Mouse (Mus musculus): Measurements from ENCODE around the gene Gm6525. TPM values are rescaled to one million over a fixed set of nuclear protein-coding genes. Genes with fewer than 3 reads are reported as not detected.

Gene Gm6525
- polyA plus RNA-seq, 1 experiment from 2014 or later = not detected

- H3K27ac ChIP-seq (ENCODE audit: poor library complexity, severe bottlenecking) = no peak overlapping the region
- no peak overlapping the region for H3K4me3 ChIP-seq
- WGBS = 63% methylated on average over 8 of the region's 8 CpGs
- 0 out of 2 replicates have a peak, but pooled peaks cover 10% of the 10 kb centered on the region for H3K36me3 ChIP-seq
- H3K9ac ChIP-seq = no peak overlapping the region
- no peak for ATAC-seq (ENCODE audit: insufficient number of reproducible peaks, low FRiP score)
- H3K27me3 ChIP-seq (replicated peaks) = no peaks in the 10 kb centered on the region
- no peaks in the 10 kb centered on the region for H3K4me1 ChIP-seq (replicated peaks)
- no peaks in the 10 kb centered on the region for H3K9me3 ChIP-seq (replicated peaks)
- no peak overlapping the region for H3K4me2 ChIP-seq
These were observed 4.4 kb upstream of the Gm6525 start for GRCm38 (mm10) chr3:84169393-84170005.

GRCm38 (mm10) chr3:84172406-84172805, 1.5 kb upstream of the Gm6525 start:
- no peak overlapping the region for H3K4me2 ChIP-seq
- no peaks in the 10 kb centered on the region for H3K9me3 ChIP-seq (replicated peaks)
- no peak overlapping the region for H3K9ac ChIP-seq
- no peaks in the 10 kb centered on the region for H3K4me1 ChIP-seq (replicated peaks)
- H3K36me3 ChIP-seq = peaks cover 5% of the 10 kb centered on the region; the same call in 1 of the 2 replicates
- no peak for ATAC-seq (ENCODE audit: insufficient number of reproducible peaks, low FRiP score)
- no peaks in the 10 kb centered on the region for H3K27me3 ChIP-seq (replicated peaks)
- no peak overlapping the region for H3K27ac ChIP-seq (ENCODE audit: poor library complexity, severe bottlenecking)
- 31% methylated on average over 11 of the region's 11 CpGs for WGBS
- no peak overlapping the region for H3K4me3 ChIP-seq

DNA sequence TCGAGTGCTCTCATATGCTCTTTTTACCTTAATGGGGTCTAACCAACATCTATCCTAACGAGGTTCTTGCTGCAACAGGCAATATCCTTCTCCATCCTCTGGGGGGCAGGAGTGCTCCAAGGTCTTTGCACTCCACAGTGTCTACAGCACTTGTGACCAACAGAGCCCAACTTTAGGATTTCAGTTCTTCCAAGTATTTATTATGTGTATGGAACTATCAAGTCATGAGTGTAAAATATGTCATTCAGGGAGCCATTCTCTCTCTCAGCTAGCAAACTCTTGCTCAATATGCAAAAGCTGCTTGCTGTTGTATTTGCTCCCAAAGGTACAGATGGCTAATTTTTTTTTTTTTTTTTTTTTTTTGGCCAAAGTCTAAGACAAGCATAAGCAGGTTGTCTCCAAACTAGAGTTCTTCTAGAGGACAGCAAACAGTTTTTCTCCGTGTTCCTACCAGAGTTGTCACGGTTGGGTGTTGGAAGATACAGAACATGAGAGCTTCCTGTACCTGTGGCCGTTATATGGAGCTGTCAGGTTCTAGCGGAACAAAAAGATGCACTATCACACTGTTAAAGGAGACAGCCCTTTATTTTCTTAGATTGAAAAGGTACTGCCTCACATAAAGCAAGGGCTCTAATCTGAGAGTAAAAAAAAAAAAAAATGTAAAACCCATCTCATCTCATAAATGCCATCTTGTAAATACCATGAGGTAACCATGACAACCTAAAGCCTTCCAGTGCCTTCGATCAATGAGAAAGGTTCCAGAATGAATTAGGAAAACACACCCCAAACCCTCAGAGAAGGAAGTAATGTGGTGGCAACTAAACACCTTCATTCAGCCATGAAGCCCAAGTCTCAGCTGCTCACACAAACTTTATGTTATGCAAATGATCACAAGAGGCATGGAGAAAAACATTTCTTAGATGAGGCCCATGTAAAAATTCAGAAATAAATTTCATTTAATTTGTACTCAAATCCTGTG, 1.7 kb downstream of the Gm6525 start:
- no peak overlapping the region for H3K4me2 ChIP-seq
- no peak overlapping the region for H3K4me3 ChIP-seq
- 54% methylated on average over 7 of the region's 7 CpGs for WGBS
- H3K9me3 ChIP-seq (replicated peaks) = no peaks in the 10 kb centered on the region
- H3K36me3 ChIP-seq = peaks cover 5% of the 10 kb centered on the region; the same call in 1 of the 2 replicates
- no peaks in the 10 kb centered on the region for H3K4me1 ChIP-seq (replicated peaks)
- no peak overlapping the region for H3K9ac ChIP-seq
- no peak for ATAC-seq (ENCODE audit: insufficient number of reproducible peaks, low FRiP score)
- H3K27me3 ChIP-seq (replicated peaks) = no peaks in the 10 kb centered on the region
- no peak overlapping the region for H3K27ac ChIP-seq (ENCODE audit: poor library complexity, severe bottlenecking)

DNA sequence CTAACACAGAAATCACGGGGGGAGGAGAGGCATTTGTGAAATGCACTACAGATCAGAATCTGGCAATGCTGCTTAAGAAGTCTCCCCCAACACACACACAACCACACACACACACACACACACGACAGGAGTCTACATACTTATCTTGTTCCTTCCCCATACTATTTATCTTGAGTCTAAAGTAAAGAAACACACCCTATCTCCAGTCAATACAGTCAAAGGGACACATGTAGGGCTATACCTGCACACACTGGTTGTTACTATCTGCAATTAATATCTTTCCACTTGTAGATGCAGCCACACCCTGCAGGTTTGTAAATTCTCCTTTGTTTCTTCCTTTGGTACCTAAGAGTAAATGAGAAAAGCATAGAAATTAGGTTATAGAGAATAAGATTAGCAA, 3.9 kb downstream of the Gm6525 start:
- no peak overlapping the region for H3K4me3 ChIP-seq
- no peaks in the 10 kb centered on the region for H3K4me1 ChIP-seq (replicated peaks)
- no peak overlapping the region for H3K27ac ChIP-seq (ENCODE audit: poor library complexity, severe bottlenecking)
- 62% methylated on average over 2 of the region's 2 CpGs for WGBS
- no peaks in the 10 kb centered on the region for H3K9me3 ChIP-seq (replicated peaks)
- no peak overlapping the region for H3K9ac ChIP-seq
- peaks cover 5% of the 10 kb centered on the region; the same call in 1 of the 2 replicates for H3K36me3 ChIP-seq
- H3K4me2 ChIP-seq = no peak overlapping the region
- H3K27me3 ChIP-seq (replicated peaks) = no peaks in the 10 kb centered on the region
- no peak for ATAC-seq (ENCODE audit: insufficient number of reproducible peaks, low FRiP score)

DNA sequence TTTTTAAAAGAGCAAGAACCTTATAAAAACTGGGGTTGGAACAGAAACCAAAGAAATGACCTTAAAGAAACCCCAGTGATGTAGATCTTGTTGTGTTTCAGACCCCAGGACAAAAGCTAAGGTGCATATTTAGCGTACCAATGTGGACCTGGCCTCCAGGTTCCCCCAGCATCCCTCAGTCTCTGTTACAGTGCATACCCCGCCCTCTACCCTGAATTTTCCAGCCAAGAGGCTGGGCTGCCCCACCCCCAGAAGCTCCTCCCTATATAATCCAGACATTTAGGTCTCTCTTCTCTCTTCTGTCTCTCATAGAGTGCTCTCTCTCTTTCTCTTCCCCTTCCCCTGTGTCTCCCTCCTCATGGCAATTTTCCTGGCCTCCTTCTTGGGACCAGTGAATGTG, 6.4 kb downstream of the Gm6525 start:
- no peaks in the 10 kb centered on the region for H3K4me1 ChIP-seq (replicated peaks)
- H3K4me3 ChIP-seq = no peak overlapping the region
- 81% methylated on average over 2 of the region's 2 CpGs for WGBS
- no peaks in the 10 kb centered on the region for H3K9me3 ChIP-seq (replicated peaks)
- no peaks in the 10 kb centered on the region for H3K27me3 ChIP-seq (replicated peaks)
- no peak overlapping the region for H3K27ac ChIP-seq (ENCODE audit: poor library complexity, severe bottlenecking)
- ATAC-seq (ENCODE audit: insufficient number of reproducible peaks, low FRiP score) = no peak
- H3K9ac ChIP-seq = no peak overlapping the region
- H3K4me2 ChIP-seq = no peak overlapping the region
- H3K36me3 ChIP-seq = peaks cover 5% of the 10 kb centered on the region; the same call in 1 of the 2 replicates

DNA sequence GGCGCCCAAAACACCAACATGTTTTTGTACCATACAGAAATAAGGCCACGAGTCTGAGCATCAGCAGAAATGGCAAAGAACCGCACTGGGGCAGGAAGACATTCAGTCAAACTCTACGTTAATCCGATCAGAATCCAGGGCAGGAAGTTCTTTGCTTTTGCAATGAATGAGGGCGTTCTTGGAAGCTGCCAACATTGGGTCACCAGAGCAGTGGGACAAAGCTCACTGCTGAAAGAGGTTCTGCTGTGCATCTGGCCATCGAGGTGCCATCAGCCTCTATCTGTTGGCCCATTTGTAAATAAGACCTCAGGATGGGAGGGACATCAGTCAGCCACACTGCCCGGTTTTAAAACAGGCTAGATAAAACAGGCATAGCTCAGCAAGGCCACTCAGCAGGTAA, 7.2 kb downstream of the Gm6525 start:
- Histone ChIP-seq H3K4me3 (no peak overlapping the region), H3K9ac (no peak overlapping the region), H3K4me1 (replicated peaks) (no peaks in the 10 kb centered on the region), H3K36me3 (peaks cover 5% of the 10 kb centered on the region; the same call in 1 of the 2 replicates), H3K27ac (ENCODE audit: poor library complexity, severe bottlenecking) (no peak overlapping the region), H3K9me3 (replicated peaks) (no peaks in the 10 kb centered on the region), H3K4me2 (no peak overlapping the region), H3K27me3 (replicated peaks) (no peaks in the 10 kb centered on the region)
- ATAC-seq (ENCODE audit: insufficient number of reproducible peaks, low FRiP score) = no peak
- WGBS = 42% methylated on average over 8 of the region's 8 CpGs

DNA sequence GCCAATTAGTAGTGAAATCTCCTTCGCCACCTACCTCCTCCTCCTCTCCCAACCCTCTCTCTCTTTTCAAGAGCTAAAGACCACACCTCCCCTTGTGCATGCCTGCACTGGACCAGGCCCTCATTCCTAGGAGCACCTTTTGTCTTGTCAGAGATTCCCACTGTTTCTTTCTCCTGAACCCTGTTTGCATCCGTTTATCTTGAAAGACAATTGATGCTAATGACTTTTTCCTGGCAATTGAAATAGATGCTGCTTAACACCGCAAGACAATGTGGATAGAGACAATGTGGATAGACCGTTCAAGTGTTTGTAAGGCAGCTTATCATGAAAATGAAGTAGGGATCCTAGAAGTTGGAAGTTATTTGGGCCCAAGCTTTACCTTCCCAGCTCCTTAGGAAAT, 7.8 kb downstream of the Gm6525 start:
- 56% methylated on average over 4 of the region's 4 CpGs for WGBS
- Histone ChIP-seq H3K4me2 (no peak overlapping the region), H3K9me3 (replicated peaks) (no peaks in the 10 kb centered on the region), H3K36me3 (peaks cover 2% of the 10 kb centered on the region; the same call in 1 of the 2 replicates), H3K4me1 (replicated peaks) (no peaks in the 10 kb centered on the region), H3K27me3 (replicated peaks) (no peaks in the 10 kb centered on the region), H3K27ac (ENCODE audit: poor library complexity, severe bottlenecking) (no peak overlapping the region), H3K9ac (no peak overlapping the region), H3K4me3 (no peak overlapping the region)
- ATAC-seq (ENCODE audit: insufficient number of reproducible peaks, low FRiP score) = no peak

GRCm38 (mm10) chr3:84189629-84190173, 15.8 kb downstream of the Gm6525 start:
- H3K27ac ChIP-seq (ENCODE audit: poor library complexity, severe bottlenecking) = no peak overlapping the region
- 30% methylated on average over 10 of the region's 10 CpGs for WGBS
- H3K4me1 ChIP-seq (replicated peaks) = peaks cover 9% of the 10 kb centered on the region
- H3K9me3 ChIP-seq (replicated peaks) = no peaks in the 10 kb centered on the region
- ATAC-seq (ENCODE audit: insufficient number of reproducible peaks, low FRiP score) = peak; percentile 53; the same call in 1 of the 2 replicates
- H3K4me3 ChIP-seq = peak overlapping the region; percentile 55
- H3K36me3 ChIP-seq = no peaks in the 10 kb centered on the region
- H3K4me2 ChIP-seq = peak overlapping the region; percentile 74
- peak overlapping the region; percentile 61 for H3K9ac ChIP-seq
- peaks cover 19% of the 10 kb centered on the region for H3K27me3 ChIP-seq (replicated peaks)

DNA sequence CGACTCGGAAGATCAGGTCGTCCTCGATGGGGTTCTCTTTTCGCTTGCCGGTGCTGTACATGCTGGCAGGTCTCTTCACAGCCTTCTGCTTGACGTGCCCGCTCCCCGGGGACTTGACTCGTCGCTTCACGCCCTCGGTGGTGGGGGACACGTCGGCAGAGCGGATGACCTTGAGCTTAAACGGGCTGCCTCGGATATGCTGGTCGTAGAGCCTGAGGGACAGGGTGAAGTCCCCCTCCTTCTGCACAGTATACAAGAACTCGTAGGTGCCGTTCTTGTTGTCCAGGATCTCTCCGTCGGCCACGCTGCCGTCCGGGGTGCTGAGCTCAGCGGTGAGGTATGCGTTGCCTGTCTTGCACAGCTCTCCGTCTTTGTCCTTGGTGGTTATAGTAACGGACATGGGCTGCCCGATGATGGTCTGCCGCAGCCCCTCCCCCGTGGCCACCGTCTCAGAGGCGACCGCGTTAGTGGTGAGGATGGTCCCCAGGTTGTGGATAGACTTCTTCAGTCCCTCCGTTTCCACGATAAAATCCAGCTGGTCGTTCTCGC, 16.7 kb downstream of the Gm6525 start:
- Histone ChIP-seq H3K9me3 (replicated peaks) (no peaks in the 10 kb centered on the region), H3K27ac (ENCODE audit: poor library complexity, severe bottlenecking) (peak overlapping the region; percentile 64), H3K36me3 (no peaks in the 10 kb centered on the region), H3K4me1 (replicated peaks) (peaks cover 9% of the 10 kb centered on the region), H3K27me3 (replicated peaks) (peaks cover 19% of the 10 kb centered on the region), H3K9ac (peak overlapping the region; percentile 61), H3K4me2 (peak overlapping the region; percentile 74), H3K4me3 (peak overlapping the region; percentile 55)
- ATAC-seq (ENCODE audit: insufficient number of reproducible peaks, low FRiP score) = peak; percentile 53; the same call in 1 of the 2 replicates
- 2% methylated on average over 41 of the region's 41 CpGs for WGBS

DNA sequence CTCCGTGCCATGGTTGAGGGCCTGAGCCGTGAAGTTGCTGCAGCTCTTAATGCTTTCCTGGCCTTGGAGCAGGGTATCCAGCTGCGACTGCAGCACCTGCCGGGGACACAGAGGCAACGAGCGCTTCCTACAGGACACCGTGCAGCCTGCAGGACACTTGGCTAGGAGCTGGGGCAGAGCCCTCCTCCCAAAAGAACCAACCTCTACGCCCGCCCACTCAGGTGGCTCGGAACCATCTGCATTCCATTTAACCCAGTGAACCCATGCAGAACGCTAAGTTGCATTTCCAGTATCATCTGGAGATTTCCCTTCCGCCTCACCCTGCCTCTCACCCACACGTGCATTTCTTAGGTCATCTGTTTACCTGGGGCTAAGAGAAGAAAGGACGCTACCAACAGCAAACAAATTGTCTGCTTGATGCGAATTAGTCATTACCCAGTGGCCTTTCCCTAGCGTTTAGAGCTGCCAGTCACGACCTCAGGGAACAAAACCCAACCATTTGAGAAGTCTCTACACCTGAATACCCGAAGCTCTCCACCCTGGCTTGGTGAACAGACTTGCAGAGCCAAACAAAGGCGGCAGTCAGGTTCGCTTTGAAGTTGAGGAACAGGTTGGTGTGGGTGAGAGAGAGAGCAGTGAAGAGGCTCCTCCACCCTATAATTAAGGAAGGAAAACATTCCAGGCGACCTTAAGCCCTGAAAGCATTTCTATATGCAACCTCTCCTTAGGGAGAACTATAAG, 17.4 kb downstream of the Gm6525 start:
- 33% methylated on average over 21 of the region's 21 CpGs for WGBS
- peak overlapping the region; percentile 55 for H3K4me3 ChIP-seq
- H3K9ac ChIP-seq = peak overlapping the region; percentile 61
- no peak overlapping the region for H3K27ac ChIP-seq (ENCODE audit: poor library complexity, severe bottlenecking)
- peak overlapping the region; percentile 74 for H3K4me2 ChIP-seq
- ATAC-seq (ENCODE audit: insufficient number of reproducible peaks, low FRiP score) = 0 out of 2 replicates have a peak, but pooled peaks have one; percentile 53
- peaks cover 9% of the 10 kb centered on the region for H3K4me1 ChIP-seq (replicated peaks)
- H3K9me3 ChIP-seq (replicated peaks) = no peaks in the 10 kb centered on the region
- H3K27me3 ChIP-seq (replicated peaks) = peaks cover 19% of the 10 kb centered on the region
- H3K36me3 ChIP-seq = no peaks in the 10 kb centered on the region
